Mouse (Mus musculus) liver, embryonic 11.5 days (tissue): Measurements from ENCODE around the gene Dars. TPM values are rescaled to one million over a fixed set of nuclear protein-coding genes. Genes with fewer than 3 reads are reported as not detected.

Source experiments
- ATAC-seq: fragments of 200-750 bp; cut with Nextera tagmentation; replicated peaks from 2 replicates; pipeline ENCODE4 v1.8.0; 2017; ENCODE audit warnings: moderate number of reproducible peaks, mild to moderate bottlenecking, moderate TSS enrichment, moderate library complexity; ENCODE audit not compliant: low FRiP score
- DNase-seq: peaks from one replicate; pipeline ENCODE4 v3.0.0-alpha.2; 2017; ENCODE audit warnings: low spot score
- H3K27ac ChIP-seq: fragments of 300-500 bp; sonication (generic); 2 replicates; pipeline ENCODE4 v1.5.1; 2014; ENCODE audit warnings: mild to moderate bottlenecking, low read depth, low read length, control low read depth
- H3K27me3 ChIP-seq: fragments of 300-500 bp; sonication (generic); replicated peaks from 2 replicates; pipeline ENCODE4 v1.6.1; 2014; ENCODE audit warnings: low read length, mixed read lengths; ENCODE audit not compliant: control insufficient read depth, insufficient read depth
- H3K36me3 ChIP-seq: fragments of 300-500 bp; sonication (generic); 2 replicates; pipeline ENCODE4 v1.6.1; 2014; ENCODE audit warnings: mild to moderate bottlenecking, low read length, moderate library complexity, mixed read lengths; ENCODE audit not compliant: control insufficient read depth, insufficient read depth
- H3K4me1 ChIP-seq: fragments of 300-500 bp; sonication (generic); replicated peaks from 2 replicates; pipeline ENCODE4 v1.6.1; 2014; ENCODE audit warnings: low read length, mixed read lengths; ENCODE audit not compliant: control insufficient read depth, insufficient read depth
- H3K4me2 ChIP-seq: fragments of 300-500 bp; sonication (generic); 2 replicates; pipeline ENCODE4 v1.6.1; 2014; ENCODE audit warnings: mild to moderate bottlenecking, control low read depth, moderate library complexity
- H3K4me3 ChIP-seq: fragments of 300-500 bp; sonication (generic); 2 replicates; pipeline ENCODE4 v1.5.1; 2014; ENCODE audit warnings: low read depth, low read length, control low read depth
- H3K9ac ChIP-seq: fragments of 300-500 bp; sonication (generic); 2 replicates; pipeline ENCODE4 v1.6.1; 2014; ENCODE audit warnings: low read depth, low read length, control low read depth
- H3K9me3 ChIP-seq: fragments of 300-500 bp; sonication (generic); 2 replicates; pipeline ENCODE4 v1.6.1; 2016; ENCODE audit warnings: low read length, inconsistent platforms, mixed read lengths; ENCODE audit not compliant: control insufficient read depth
- WGBS: fragments of 180-500 bp; shearing (Covaris S2); extraction: QIAGEN DNeasy Blood & Tissue Kit; methylation state at CpG from one replicate; pipeline ENCODE4 v1.1.7; 2014; 5-methylcytosine and 5-hydroxymethylcytosine counted together
- polyA plus RNA-seq: library from polyadenylated mRNA; unstranded; fragments of >200 nt; fragmentation: Nextera tagmentation; extraction: Ambion mirVana; gene quantifications from 2 replicates; pipeline ENCODE4 v1.2.1, GENCODE M21; 2014

Dars gene
- polyA plus RNA-seq, 1 experiment from 2014 or later = 156 TPM

GRCm38 (mm10) chr1:128438526-128438925, 21.4 kb upstream of the Dars start:
- no peak overlapping the region for H3K9ac ChIP-seq
- no peaks in the 10 kb centered on the region for H3K9me3 ChIP-seq
- WGBS = 57% methylated on average over 5 of the region's 5 CpGs
- H3K4me2 ChIP-seq = no peak overlapping the region
- no peak for DNase-seq
- H3K36me3 ChIP-seq = no peaks in the 10 kb centered on the region
- no peak overlapping the region for H3K4me3 ChIP-seq
- ATAC-seq = no peak
- no peak overlapping the region for H3K27ac ChIP-seq
- no peaks in the 10 kb centered on the region for H3K27me3 ChIP-seq
- H3K4me1 ChIP-seq = no peaks in the 10 kb centered on the region

GRCm38 (mm10) chr1:128437276-128437675, 20.1 kb upstream of the Dars start:
- Histone ChIP-seq H3K4me3 (no peak overlapping the region), H3K9ac (no peak overlapping the region), H3K4me2 (no peak overlapping the region), H3K9me3 (no peaks in the 10 kb centered on the region), H3K27me3 (no peaks in the 10 kb centered on the region), H3K36me3 (no peaks in the 10 kb centered on the region), H3K27ac (no peak overlapping the region), H3K4me1 (no peaks in the 10 kb centered on the region)
- no peak for DNase-seq
- ATAC-seq = no peak
- 46% methylated on average over 1 of the region's 1 CpGs for WGBS

- ATAC-seq = no peak
- 74% methylated on average over 3 of the region's 3 CpGs for WGBS
- H3K4me3 ChIP-seq = no peak overlapping the region
- no peak overlapping the region for H3K9ac ChIP-seq
- H3K4me1 ChIP-seq = no peaks in the 10 kb centered on the region
- no peaks in the 10 kb centered on the region for H3K27me3 ChIP-seq
- H3K9me3 ChIP-seq = no peaks in the 10 kb centered on the region
- no peaks in the 10 kb centered on the region for H3K36me3 ChIP-seq
- no peak overlapping the region for H3K27ac ChIP-seq
- DNase-seq = no peak
- H3K4me2 ChIP-seq = no peak overlapping the region
These were observed 18.8 kb upstream of the Dars start for GRCm38 (mm10) chr1:128436015-128436414.

GRCm38 (mm10) chr1:128435551-128435950, 18.4 kb upstream of the Dars start:
- Histone ChIP-seq H3K9ac (no peak overlapping the region), H3K27ac (no peak overlapping the region), H3K4me1 (no peaks in the 10 kb centered on the region), H3K4me2 (no peak overlapping the region), H3K4me3 (no peak overlapping the region), H3K27me3 (no peaks in the 10 kb centered on the region), H3K9me3 (no peaks in the 10 kb centered on the region), H3K36me3 (no peaks in the 10 kb centered on the region)
- no peak for DNase-seq
- 70% methylated on average over 4 of the region's 4 CpGs for WGBS
- no peak for ATAC-seq

- Histone ChIP-seq H3K4me3 (no peak overlapping the region), H3K27me3 (no peaks in the 10 kb centered on the region), H3K4me2 (no peak overlapping the region), H3K9ac (no peak overlapping the region), H3K27ac (no peak overlapping the region), H3K4me1 (no peaks in the 10 kb centered on the region), H3K9me3 (no peaks in the 10 kb centered on the region), H3K36me3 (no peaks in the 10 kb centered on the region)
- ATAC-seq (no peak), DNase-seq (no peak)
- WGBS = 53% methylated on average over 3 of the region's 3 CpGs
These were observed 7.8 kb upstream of the Dars start for GRCm38 (mm10) chr1:128424928-128425327.

GRCm38 (mm10) chr1:128417533-128417888, 343 bp upstream of the Dars start:
- no peaks in the 10 kb centered on the region for H3K27me3 ChIP-seq
- WGBS = 39% methylated on average over 5 of the region's 5 CpGs
- H3K9ac ChIP-seq = peak overlapping the region; percentile 41; the same call in 1 of the 2 replicates
- DNase-seq (no peak), ATAC-seq (peak; percentile 45)
- 0 out of 2 replicates have a peak, but pooled peaks cover 5% of the 10 kb centered on the region for H3K4me1 ChIP-seq
- peak overlapping the region; percentile 95 for H3K4me3 ChIP-seq
- 0 out of 2 replicates have a peak overlapping the region, but pooled peaks have one; percentile 34 for H3K27ac ChIP-seq
- H3K9me3 ChIP-seq = no peaks in the 10 kb centered on the region
- H3K36me3 ChIP-seq = peaks cover 3% of the 10 kb centered on the region; the same call in 1 of the 2 replicates
- H3K4me2 ChIP-seq = peak overlapping the region; percentile 70

- no peak overlapping the region for H3K27ac ChIP-seq
- no peak overlapping the region for H3K4me3 ChIP-seq
- 0 out of 2 replicates have a peak, but pooled peaks cover 2% of the 10 kb centered on the region for H3K4me1 ChIP-seq
- DNase-seq (no peak), ATAC-seq (no peak)
- H3K9ac ChIP-seq = no peak overlapping the region
- WGBS = 95% methylated on average over 5 of the region's 5 CpGs
- H3K4me2 ChIP-seq = no peak overlapping the region
- H3K9me3 ChIP-seq = no peaks in the 10 kb centered on the region
- peaks cover 16% of the 10 kb centered on the region; the same call in 1 of the 2 replicates for H3K36me3 ChIP-seq
- H3K27me3 ChIP-seq = no peaks in the 10 kb centered on the region
These were observed 6.0 kb downstream of the Dars start for GRCm38 (mm10) chr1:128411141-128411540.

- Histone ChIP-seq H3K36me3 (peaks cover 15% of the 10 kb centered on the region; the same call in 1 of the 2 replicates), H3K9me3 (no peaks in the 10 kb centered on the region), H3K27ac (no peak overlapping the region), H3K4me2 (no peak overlapping the region), H3K27me3 (no peaks in the 10 kb centered on the region), H3K4me1 (no peaks in the 10 kb centered on the region), H3K4me3 (no peak overlapping the region), H3K9ac (no peak overlapping the region)
- no peak for ATAC-seq
- no peak for DNase-seq
- WGBS = 68% methylated on average over 1 of the region's 1 CpGs
These were observed 10.3 kb downstream of the Dars start for GRCm38 (mm10) chr1:128406846-128407245.

GRCm38 (mm10) chr1:128405675-128406074, 11.5 kb downstream of the Dars start:
- H3K4me3 ChIP-seq = no peak overlapping the region
- DNase-seq (no peak), ATAC-seq (no peak)
- no peaks in the 10 kb centered on the region for H3K4me1 ChIP-seq
- no peak overlapping the region for H3K27ac ChIP-seq
- 82% methylated on average over 1 of the region's 1 CpGs for WGBS
- no peaks in the 10 kb centered on the region for H3K27me3 ChIP-seq
- H3K9ac ChIP-seq = no peak overlapping the region
- peaks cover 14% of the 10 kb centered on the region for H3K36me3 ChIP-seq
- H3K4me2 ChIP-seq = no peak overlapping the region
- no peaks in the 10 kb centered on the region for H3K9me3 ChIP-seq
